Mouse (Mus musculus) cerebellum, postnatal 36 days (tissue): ENCODE measurements around the gene Mpv17.

ENCODE experiments used
- DNase-seq, 2 experiments: peaks; one replicate each; pipeline ENCODE4 v3.0.0; 2021 to 2022; ENCODE audit warnings: mixed read lengths in 2 of 2

Mpv17 gene

GRCm38 (mm10) chr5:31154152-31154553, at the start of gene Mpv17:
TSS of gene Mpv17 (minus strand) at chr5:31154251.
- DNase-seq: peak; percentile 83 to 84

- no peak for DNase-seq
Measured at GRCm38 (mm10) chr5:31202933-31203332, 48.9 kb upstream of the Mpv17 start.

- DNase-seq: peak; percentile 95 to 97
Measured at GRCm38 (mm10) chr5:31201742-31202590, 47.9 kb upstream of the Mpv17 start, which contains the start of gene Zfp513. TSS of gene Zfp513 (minus strand) at chr5:31202303.

- DNase-seq: peak in 1 of 2 experiments; percentile 23
Measured at GRCm38 (mm10) chr5:31201042-31201741, 47.1 kb upstream of the Mpv17 start.

GRCm38 (mm10) chr5:31200327-31200768, 46.3 kb upstream of the Mpv17 start:
- DNase-seq: peak in 1 of 2 experiments; percentile 39

- no peak for DNase-seq
Measured at GRCm38 (mm10) chr5:31199893-31200292, 45.8 kb upstream of the Mpv17 start.

GRCm38 (mm10) chr5:31199321-31199892, 45.4 kb upstream of the Mpv17 start:
- peak in 1 of 2 experiments; percentile 19 for DNase-seq

GRCm38 (mm10) chr5:31198616-31199320, 44.7 kb upstream of the Mpv17 start:
- no peak for DNase-seq

GRCm38 (mm10) chr5:31198170-31198569, 44.1 kb upstream of the Mpv17 start:
- DNase-seq: no peak

- DNase-seq: no peak
Measured at GRCm38 (mm10) chr5:31197072-31197471, 43.0 kb upstream of the Mpv17 start.

- no peak for DNase-seq
Measured at GRCm38 (mm10) chr5:31196207-31196606, 42.2 kb upstream of the Mpv17 start.

- DNase-seq: no peak
Measured at GRCm38 (mm10) chr5:31195671-31196070, 41.6 kb upstream of the Mpv17 start.

GRCm38 (mm10) chr5:31194486-31195485, 40.7 kb upstream of the Mpv17 start:
- no peak for DNase-seq

GRCm38 (mm10) chr5:31193631-31194281, 39.7 kb upstream of the Mpv17 start:
- DNase-seq: no peak

- DNase-seq: peak; percentile 100
Measured at GRCm38 (mm10) chr5:31192939-31193630, 39.0 kb upstream of the Mpv17 start, which contains the start of the genes Snx17 and Eif2b4. TSS of gene Snx17 (plus strand) at chr5:31193227. TSS of gene Eif2b4 (minus strand) at chr5:31193430.

- no peak for DNase-seq
Measured at GRCm38 (mm10) chr5:31192045-31192938, 38.2 kb upstream of the Mpv17 start.

GRCm38 (mm10) chr5:31190201-31190600, 36.1 kb upstream of the Mpv17 start:
- DNase-seq: no peak

GRCm38 (mm10) chr5:31188223-31188840, 34.3 kb upstream of the Mpv17 start:
- no peak for DNase-seq

- DNase-seq: no peak
Measured at GRCm38 (mm10) chr5:31183678-31184077, 29.6 kb upstream of the Mpv17 start.
